Mouse (Mus musculus) heart, postnatal 0 days (tissue): ENCODE data around the gene Trpc7.

Experiments
- CTCF ChIP-seq: IDR thresholded peaks from 2 replicates; pipeline ENCODE4 v1.5.1; 2016; ENCODE audit warnings: antibody characterized with exemption, control low read depth, low read depth
- EP300 ChIP-seq: IDR thresholded peaks from 2 replicates; pipeline ENCODE4 v1.6.1; 2016; ENCODE audit warnings: antibody characterized with exemption, low read depth

DNA sequence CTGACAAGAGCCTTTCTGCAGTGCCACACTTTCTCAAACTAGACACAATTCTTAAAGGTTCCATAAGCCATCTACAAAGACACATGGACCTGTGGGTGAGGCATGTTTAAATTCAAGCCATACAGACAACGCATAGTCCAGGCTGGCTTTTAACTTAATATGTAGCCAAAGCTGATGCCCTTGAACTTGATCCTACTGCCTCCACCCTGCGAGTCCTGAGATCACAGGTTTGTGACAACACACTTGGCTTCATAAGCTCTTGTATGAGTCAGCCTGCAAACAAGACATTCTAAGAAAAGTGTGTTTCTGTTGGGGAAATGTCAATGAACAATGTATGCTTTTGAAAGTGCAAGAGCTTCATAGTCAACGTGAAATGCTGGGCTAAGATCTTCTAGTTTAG is 102.9 kb downstream of the Trpc7 start:
- TF ChIP-seq CTCF (no peak), EP300 (no peak)
